Mouse (Mus musculus) 3134 (cell line): ENCODE measurements around the gene Stat1.

Source experiments
- DNase-seq: peaks from one replicate; pipeline ENCODE4 v3.0.0-alpha.2; 2011; ENCODE audit warnings: low spot score; ENCODE audit not compliant: insufficient read length; ENCODE audit errors: extremely low read depth

Gene Stat1

GRCm38 (mm10) chr1:52129794-52130193 lies 10.6 kb downstream of the Stat1 start:
- no peak for DNase-seq

GRCm38 (mm10) chr1:52131787-52132377 lies 12.6 kb downstream of the Stat1 start:
- DNase-seq = no peak

GRCm38 (mm10) chr1:52133254-52133653 lies 14.0 kb downstream of the Stat1 start:
- DNase-seq = no peak

- DNase-seq = no peak
Measured at GRCm38 (mm10) chr1:52137292-52137691, 18.1 kb downstream of the Stat1 start.

GRCm38 (mm10) chr1:52140534-52140933 lies 21.3 kb downstream of the Stat1 start:
- no peak for DNase-seq

- no peak for DNase-seq
Measured at GRCm38 (mm10) chr1:52141482-52141881, 22.2 kb downstream of the Stat1 start.

GRCm38 (mm10) chr1:52142117-52142516 lies 22.9 kb downstream of the Stat1 start:
- no peak for DNase-seq

- no peak for DNase-seq
Measured at GRCm38 (mm10) chr1:52143191-52143590, 24.0 kb downstream of the Stat1 start.

- DNase-seq = no peak
Measured at GRCm38 (mm10) chr1:52143596-52144156, 24.4 kb downstream of the Stat1 start.

GRCm38 (mm10) chr1:52144907-52145306 lies 25.7 kb downstream of the Stat1 start:
- no peak for DNase-seq

GRCm38 (mm10) chr1:52146214-52146970 lies 27.2 kb downstream of the Stat1 start:
- DNase-seq = no peak

GRCm38 (mm10) chr1:52147431-52147830 lies 28.2 kb downstream of the Stat1 start:
- DNase-seq = no peak

GRCm38 (mm10) chr1:52148178-52148577 lies 28.9 kb downstream of the Stat1 start:
- DNase-seq = no peak

- no peak for DNase-seq
Measured at GRCm38 (mm10) chr1:52148696-52149095, 29.5 kb downstream of the Stat1 start.

GRCm38 (mm10) chr1:52149934-52150346 lies 30.7 kb downstream of the Stat1 start:
- no peak for DNase-seq

GRCm38 (mm10) chr1:52150676-52151075 lies 31.4 kb downstream of the Stat1 start:
- no peak for DNase-seq

- no peak for DNase-seq
Measured at GRCm38 (mm10) chr1:52151166-52151565, 31.9 kb downstream of the Stat1 start.

GRCm38 (mm10) chr1:52152369-52152768 lies 33.1 kb downstream of the Stat1 start:
- DNase-seq = no peak

- DNase-seq = no peak
Measured at GRCm38 (mm10) chr1:52152936-52153335, 33.7 kb downstream of the Stat1 start.

- no peak for DNase-seq
Measured at GRCm38 (mm10) chr1:52154890-52155289, 35.6 kb downstream of the Stat1 start.

- no peak for DNase-seq
Measured at GRCm38 (mm10) chr1:52156351-52156750, 37.1 kb downstream of the Stat1 start.

- DNase-seq = no peak
Measured at GRCm38 (mm10) chr1:52158040-52158439, 38.8 kb downstream of the Stat1 start.
